In the genomic region with DNA sequence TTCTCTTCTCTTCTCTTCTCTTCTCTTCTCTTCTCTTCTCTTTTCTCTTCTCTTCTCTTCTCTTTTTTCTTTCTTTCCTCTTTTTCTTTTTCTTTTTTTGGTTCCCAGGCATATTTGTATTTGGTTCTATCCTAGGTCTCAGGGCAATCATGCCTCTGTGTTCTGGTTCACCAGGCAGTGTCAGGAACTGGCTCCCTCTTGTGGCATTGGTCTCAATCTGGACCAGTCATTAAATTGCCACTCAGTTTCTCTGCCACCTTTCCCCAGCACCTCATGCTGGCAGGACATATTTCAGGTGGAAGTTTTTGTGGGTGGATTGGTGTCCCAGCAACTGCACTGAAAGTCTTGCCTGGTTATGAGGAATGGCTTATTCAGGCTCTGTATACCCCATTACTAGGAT, we compare ENCODE assay signal across 10 mouse cellular contexts. TPM values are rescaled to one million over a fixed set of nuclear protein-coding genes. Genes with fewer than 3 reads are reported as not detected.
DNase-seq lines count a peak whose midpoint lies in the region; ATAC-seq lines count a peak whose summit lies in the region.
"Had no signal": no experiment of that assay in that cellular context is flagged by ENCODE, and none has a peak within 500 bp of the region (broad histone marks: within the 10 kb centered on the region; RNA-seq: fewer than 3 reads in every experiment).

No protein-coding gene starts in this region.

- DNase-seq in heart, adult 18-20 months = peak; percentile 33 to 64
- DNase-seq in thymus, postnatal 4 days = peak; percentile 5
- DNase-seq in thymus, postnatal 10 days (ENCODE audit: low spot score in 2 of 2) = no peak
- DNase-seq in kidney, postnatal 10 days = peak; percentile 45
- DNase-seq in cerebellum, adult 18-20 months = no peak
- no peak for DNase-seq in layer of hippocampus, adult 11-12 months (ENCODE audit: low spot score)

- H3K4me3 ChIP-seq in heart, embryonic 12.5 days = no peak overlapping the region
- H3K4me3 ChIP-seq: stomach, embryonic 15.5 days had no signal

- no peak for ATAC-seq in heart, embryonic 12.5 days (ENCODE audit: insufficient number of reproducible peaks, low FRiP score)
- ATAC-seq in monocyte, adult 5-6 weeks (replicated peaks; ENCODE audit: insufficient number of reproducible peaks, low FRiP score, low TSS enrichment, poor library complexity, severe bottlenecking) = no peak

- H3K4me2 ChIP-seq in heart, embryonic 12.5 days = no peak overlapping the region
- H3K4me2 ChIP-seq: stomach, embryonic 15.5 days had no signal

- H3K27me3 ChIP-seq in heart, embryonic 12.5 days (replicated peaks) = no peaks in the 10 kb centered on the region
- H3K27me3 ChIP-seq: stomach, embryonic 15.5 days had no signal

- no peaks in the 10 kb centered on the region for H3K36me3 ChIP-seq in heart, embryonic 12.5 days
- H3K36me3 ChIP-seq: stomach, embryonic 15.5 days had no signal

- H3K27ac ChIP-seq in heart, embryonic 12.5 days (ENCODE audit: poor library complexity, severe bottlenecking) = no peak overlapping the region
- H3K27ac ChIP-seq: macrophage; stomach, embryonic 15.5 days had no signal

- no peaks in the 10 kb centered on the region for H3K9me3 ChIP-seq in heart, embryonic 12.5 days (replicated peaks)
- H3K9me3 ChIP-seq: stomach, embryonic 15.5 days had no signal

- no peaks in the 10 kb centered on the region for H3K4me1 ChIP-seq in heart, embryonic 12.5 days (replicated peaks)
- H3K4me1 ChIP-seq: stomach, embryonic 15.5 days had no signal

- no peak overlapping the region for H3K9ac ChIP-seq in heart, embryonic 12.5 days
- H3K9ac ChIP-seq: stomach, embryonic 15.5 days had no signal

RNA-seq across cellular contexts. Expression of a gene that starts 57.8 kb away (rescaled TPM):
- total RNA-seq in heart, adult 18-20 months (2021) = 1 to 10 TPM; 2.1 to 3.5 TPM
- 0.22 and 0.37 TPM in 2 replicates for polyA plus RNA-seq in heart, embryonic 12.5 days (2016; fragmentation: Nextera tagmentation; extraction: Ambion mirVana)
- total RNA-seq in monocyte, adult 5-6 weeks (2017) = 4.9 to 6.4 TPM (median 5.0 TPM) in 3 replicates

Comparison
In these comparisons a context has a peak if more than half of its experiments do, and no peak if none do; other contexts are left out.
1. DNase-seq: peak in heart, adult 18-20 months (2 of 2), thymus, postnatal 4 days (single experiment) and kidney, postnatal 10 days (single experiment); none in thymus, postnatal 10 days (0 of 2), cerebellum, adult 18-20 months (0 of 2) and layer of hippocampus, adult 11-12 months (single experiment).